Mouse (Mus musculus) c-Kit-positive CD71-positive TER-119-negative erythroid progenitor cells, embryonic 14.5 days (primary cell): Measurements from ENCODE around the gene Ifitm3.
"Not testable (repeated sequence)": the region's sequence is repeated elsewhere in the genome, so short reads cannot be mapped to it uniquely, and the experiment has no call there.

ENCODE experiments used
- DNase-seq: peaks from one replicate; pipeline ENCODE4 v3.0.0-alpha.2; 2013; ENCODE audit warnings: low read depth

Gene Ifitm3

GRCm38 (mm10) chr7:141010593-141010992 is at the start of gene Ifitm3:
TSS of gene Ifitm3 (minus strand) at chr7:141010770.
- DNase-seq, result no peak

DNA sequence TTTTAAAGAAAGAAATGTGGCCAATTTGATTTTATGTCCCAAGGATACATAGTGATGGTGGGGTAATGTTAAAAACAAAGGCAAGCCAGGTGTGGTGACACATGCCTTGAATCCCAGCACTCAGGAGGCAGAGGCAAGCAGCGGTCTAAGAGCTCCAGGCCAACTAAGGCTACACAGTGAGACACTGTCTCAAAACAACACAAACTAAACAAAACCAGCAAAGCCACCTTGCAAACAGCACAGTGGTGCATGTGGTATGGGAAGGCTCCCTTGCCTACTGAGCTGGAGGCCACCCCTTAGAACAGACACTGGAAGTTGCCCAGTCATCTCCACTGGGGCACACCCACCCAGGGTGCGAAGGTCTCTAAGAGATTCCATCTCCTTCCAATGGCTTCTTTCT is 49.4 kb upstream of the Ifitm3 start:
- no peak for DNase-seq

- DNase-seq, result no peak
These were observed 48.2 kb upstream of the Ifitm3 start for GRCm38 (mm10) chr7:141058601-141059341.

DNA sequence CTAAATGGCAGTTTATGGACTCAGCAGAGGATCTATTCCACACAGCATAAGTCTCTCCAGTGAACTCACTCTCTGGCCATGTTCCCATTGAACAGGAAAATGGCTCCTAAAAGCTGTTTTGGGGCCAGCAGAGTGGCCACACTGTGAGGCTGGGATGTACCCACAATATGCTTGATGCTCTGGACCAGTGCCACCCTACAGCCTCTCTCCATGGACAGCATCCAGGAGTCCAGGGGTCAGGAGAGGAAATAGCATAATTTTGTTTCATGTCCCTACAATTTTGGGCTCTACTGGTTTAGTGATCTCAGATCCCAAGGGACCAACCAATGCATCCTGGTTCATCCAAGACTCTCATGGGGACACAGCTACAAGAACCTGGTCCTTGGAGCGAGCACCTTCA is 47.0 kb upstream of the Ifitm3 start:
- DNase-seq, result no peak

GRCm38 (mm10) chr7:141056976-141057375 is 46.4 kb upstream of the Ifitm3 start:
- DNase-seq, result no peak

- DNase-seq, result no peak
These were observed 45.2 kb upstream of the Ifitm3 start for GRCm38 (mm10) chr7:141055785-141056184.

DNA sequence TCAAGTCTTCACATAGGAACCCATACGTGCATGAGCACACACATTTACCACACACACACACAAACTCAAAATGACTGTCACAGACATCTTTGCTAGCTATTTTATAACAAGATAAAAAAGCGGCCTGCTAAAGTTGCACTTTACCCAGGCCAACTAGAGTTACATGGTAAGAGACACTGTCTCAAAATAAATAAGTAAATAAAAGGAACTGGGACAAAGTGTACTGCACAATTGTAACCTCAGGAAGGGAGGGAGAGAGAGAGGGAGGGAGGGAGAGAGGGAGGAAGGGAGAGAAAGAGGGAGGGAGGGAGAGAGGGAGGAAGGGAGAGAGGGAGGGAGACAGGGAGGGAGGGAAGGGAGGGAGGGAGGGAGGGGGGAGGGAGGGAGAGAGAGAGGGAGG is 41.9 kb upstream of the Ifitm3 start:
- no peak for DNase-seq

DNA sequence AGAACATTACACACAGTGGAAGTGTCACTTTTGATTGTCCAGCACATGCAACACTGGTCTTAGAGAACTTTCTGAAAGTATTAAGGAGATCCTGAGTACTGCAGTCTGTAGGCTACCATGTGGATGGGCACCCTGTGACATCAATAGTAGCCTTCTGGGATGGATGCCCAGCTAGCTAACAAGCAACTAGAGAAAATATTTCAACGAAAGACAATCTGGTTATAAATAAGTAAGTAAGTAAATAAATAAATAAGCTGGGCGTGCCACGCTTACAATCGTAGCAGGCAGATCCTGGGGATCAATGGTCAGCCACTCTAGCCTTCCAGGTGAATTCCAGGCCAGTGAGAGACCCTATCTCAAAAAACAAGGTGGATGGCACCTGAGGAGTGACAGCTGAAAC is 41.4 kb upstream of the Ifitm3 start:
- DNase-seq, result no peak

GRCm38 (mm10) chr7:141051060-141051685 is 40.6 kb upstream of the Ifitm3 start:
- DNase-seq, result no peak

- DNase-seq, result no peak
These were observed 38.8 kb upstream of the Ifitm3 start for GRCm38 (mm10) chr7:141049326-141049725.

- DNase-seq, result peak; percentile 90
These were observed 38.0 kb upstream of the Ifitm3 start for GRCm38 (mm10) chr7:141048226-141049218.

GRCm38 (mm10) chr7:141047581-141048225 is 37.1 kb upstream of the Ifitm3 start:
- no peak for DNase-seq

DNA sequence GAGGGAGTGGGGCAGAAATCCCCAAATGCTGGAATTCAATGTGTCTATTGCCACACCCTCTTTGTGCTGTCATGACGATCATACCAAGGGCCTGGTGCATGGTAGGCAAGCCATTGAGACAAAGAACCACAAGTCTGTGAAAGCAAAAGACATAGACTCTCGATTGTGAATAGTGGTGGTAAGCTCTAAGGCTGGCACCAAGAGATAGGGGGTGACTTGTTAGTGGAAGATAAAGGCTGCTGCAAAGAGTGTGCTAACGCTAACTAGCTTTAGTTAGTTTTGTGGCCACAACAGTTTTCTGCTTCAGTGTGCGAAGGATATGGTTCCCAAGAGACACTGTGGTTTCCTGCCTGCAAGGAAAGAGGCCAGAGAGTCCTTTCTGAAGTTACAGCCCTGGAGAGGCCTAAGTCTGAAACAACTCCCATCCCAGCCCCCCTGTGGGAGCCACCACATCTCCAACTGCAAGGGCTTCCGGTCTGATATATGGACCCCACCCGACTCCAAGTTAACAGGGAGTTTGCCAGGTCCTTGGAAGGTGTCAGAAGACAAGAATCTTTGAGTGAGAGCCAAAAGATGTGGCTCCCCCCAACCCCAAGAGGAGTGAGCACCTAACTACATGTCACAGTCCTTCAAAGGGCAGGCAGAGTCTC is 36.5 kb upstream of the Ifitm3 start:
- peak; percentile 75 for DNase-seq

- peak; percentile 72 for DNase-seq
These were observed 32.0 kb upstream of the Ifitm3 start for GRCm38 (mm10) chr7:141042539-141042938.

GRCm38 (mm10) chr7:141041661-141042060 is 31.1 kb upstream of the Ifitm3 start:
- no peak for DNase-seq

DNA sequence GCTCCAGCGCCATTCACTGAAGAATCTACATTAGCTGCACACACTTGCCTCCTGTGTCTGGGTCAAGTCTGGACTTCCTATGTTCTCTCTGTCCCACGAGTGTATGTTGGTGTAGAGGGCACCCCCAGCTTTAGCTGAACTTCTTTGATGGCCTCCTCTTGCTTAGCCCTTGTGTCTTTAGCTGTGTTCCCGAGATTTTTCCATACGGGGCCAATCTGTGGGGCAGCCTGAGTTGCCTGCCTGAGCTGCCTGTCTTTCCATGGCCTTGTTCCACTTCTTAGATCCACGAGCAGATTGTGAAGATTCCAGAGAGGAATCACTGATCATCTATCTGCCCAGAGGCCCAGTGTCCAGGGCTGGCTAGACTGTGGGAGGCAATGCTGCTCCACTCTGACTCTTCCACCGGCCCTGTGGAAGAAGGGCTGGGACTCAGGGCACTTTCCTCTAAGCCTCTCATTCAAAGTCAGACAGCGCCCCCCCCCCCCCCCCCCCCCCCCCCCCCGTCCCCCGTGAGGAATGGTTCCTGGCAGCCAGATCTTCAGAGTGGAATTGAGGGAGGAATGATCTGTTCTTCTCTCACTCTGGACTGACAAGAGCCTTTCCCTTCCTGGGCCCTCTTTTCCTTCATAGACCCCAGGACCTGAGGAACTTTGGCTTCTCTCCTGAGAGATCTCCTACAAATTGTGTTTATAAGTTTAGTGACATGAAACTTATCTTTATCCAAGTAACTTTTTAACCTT is 30.5 kb upstream of the Ifitm3 start:
- no peak for DNase-seq

DNA sequence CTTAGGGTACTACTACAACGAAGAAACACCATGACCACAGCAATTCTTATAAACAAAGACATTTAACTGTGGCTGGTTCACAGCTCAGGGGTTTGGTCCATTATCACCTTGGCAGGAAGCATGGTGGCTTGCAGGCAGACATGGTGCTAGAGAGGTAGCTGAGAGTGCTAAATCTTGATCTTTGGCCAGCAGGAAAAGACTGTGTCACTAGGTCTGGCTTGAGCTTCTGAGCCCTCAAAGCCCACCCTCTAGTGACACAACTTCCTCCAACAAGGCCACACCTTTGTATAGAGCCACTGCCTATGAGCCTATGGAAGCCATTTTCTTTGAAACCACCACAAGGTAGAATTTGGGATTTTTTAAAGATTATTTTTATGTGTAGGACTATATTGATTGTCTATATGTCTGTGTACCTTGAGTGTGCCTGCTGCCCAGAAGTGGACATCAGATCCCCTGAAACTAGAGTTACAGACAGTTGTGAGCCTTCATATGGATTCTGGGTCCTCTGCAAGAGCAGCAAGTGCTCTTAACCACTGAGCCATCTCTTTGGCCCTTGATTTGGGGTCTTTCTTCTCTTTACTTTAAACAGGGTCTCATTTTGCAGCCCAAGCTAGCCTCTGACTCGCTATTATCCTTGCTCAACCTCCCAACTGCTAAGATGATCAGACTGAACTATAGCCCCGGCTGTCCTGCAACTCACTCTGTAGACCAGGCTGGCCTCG is 29.0 kb upstream of the Ifitm3 start:
- no peak for DNase-seq

GRCm38 (mm10) chr7:141038090-141039032 is 27.8 kb upstream of the Ifitm3 start:
- no peak for DNase-seq

GRCm38 (mm10) chr7:141036624-141037023 is 26.1 kb upstream of the Ifitm3 start:
- not testable (repeated sequence) for DNase-seq
